Mouse (Mus musculus) lung, postnatal 4 days (tissue): ENCODE measurements around the gene Serpinb9f.
"Not testable (repeated sequence)": the region's sequence is repeated elsewhere in the genome, so short reads cannot be mapped to it uniquely, and the experiment has no call there.

Source experiments
- DNase-seq, 2 experiments: peaks; one replicate each; pipeline ENCODE4 v3.0.0; 2021

Gene Serpinb9f

GRCm38 (mm10) chr13:33323777-33324176, at the start of gene Serpinb9f:
TSS of gene Serpinb9f (plus strand) at chr13:33324077.
- DNase-seq: not testable (repeated sequence)

DNA sequence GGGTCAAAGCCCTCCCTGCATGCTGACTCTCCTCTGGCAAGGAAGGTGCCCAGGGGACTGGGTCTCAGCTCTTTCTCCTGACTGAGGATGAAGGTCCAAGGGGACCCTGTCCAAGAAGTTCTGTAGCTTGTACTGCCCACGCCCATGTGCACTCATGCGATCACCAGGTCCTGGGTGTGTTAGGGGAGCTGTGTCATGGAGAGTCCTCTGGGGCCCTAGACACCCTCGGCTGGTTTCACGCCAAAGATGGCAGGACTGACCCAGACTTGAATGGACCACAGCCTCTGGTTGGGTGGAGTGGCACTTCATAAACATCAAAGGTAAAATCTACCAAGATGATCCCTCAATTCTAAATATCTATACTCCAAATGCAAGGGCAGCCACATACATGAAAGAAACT, 15.2 kb upstream of the Serpinb9f start:
- DNase-seq: not testable (repeated sequence)

DNA sequence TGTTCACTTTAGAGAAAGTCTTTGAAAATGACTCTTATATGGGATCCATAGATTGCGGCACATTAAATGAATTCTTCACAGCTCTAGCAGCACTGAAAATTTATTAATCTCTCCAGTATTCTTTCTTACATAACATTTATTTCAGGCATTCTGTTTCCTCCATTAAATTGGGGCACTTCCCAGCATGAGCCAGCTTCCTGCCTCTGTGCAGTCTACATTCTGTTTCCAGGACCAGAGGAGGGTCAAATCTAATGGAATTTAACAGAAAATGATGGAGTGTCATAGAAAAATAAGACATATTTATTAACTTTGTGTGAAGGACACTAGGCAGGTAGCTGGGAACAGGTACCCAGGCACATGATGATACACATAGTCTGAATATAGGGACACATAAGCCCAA, 32.8 kb downstream of the Serpinb9f start:
- not testable (repeated sequence) for DNase-seq
